In genomic region chr9:37761728-37762127, GRCm38 (mm10) we compare ENCODE assay signal across 24 mouse cellular contexts. TPM values are rescaled to one million over a fixed set of nuclear protein-coding genes. Genes with fewer than 3 reads are reported as not detected.
"Had no signal": no experiment of that assay in that cellular context is flagged by ENCODE, and none has a peak within 500 bp of the region (broad histone marks: within the 10 kb centered on the region; RNA-seq: fewer than 3 reads in every experiment).

No protein-coding gene starts in this region.

- H3K27ac ChIP-seq: kidney, postnatal 0 days; layer of hippocampus, adult 2 months; limb, embryonic 15.5 days; liver, embryonic 14.5 days; macrophage; midbrain, embryonic 12.5 days had no signal

- H3K27me3 ChIP-seq: limb, embryonic 15.5 days; midbrain, embryonic 12.5 days had no signal

- H3K4me2 ChIP-seq: limb, embryonic 15.5 days; liver, embryonic 11.5 days; lung, embryonic 14.5 days; midbrain, embryonic 12.5 days had no signal

- H3K36me3 ChIP-seq: limb, embryonic 15.5 days; midbrain, embryonic 12.5 days had no signal

- DNase-seq: kidney, postnatal 25 days; layer of hippocampus, adult 9-11 months; liver, postnatal 0 days; lung, embryonic 14.5 days; right cerebral cortex, postnatal 14 days; right cerebral cortex, postnatal 4 days; thymus, postnatal 25 days had no signal

- ATAC-seq: liver, postnatal 0 days; lung, postnatal 0 days; midbrain, embryonic 16.5 days had no signal

- H3K4me3 ChIP-seq: layer of hippocampus, adult 2 months; limb, embryonic 15.5 days; midbrain, embryonic 12.5 days had no signal

- H3K4me1 ChIP-seq: limb, embryonic 15.5 days; midbrain, embryonic 12.5 days had no signal

- H3K9me3 ChIP-seq: limb, embryonic 15.5 days; midbrain, embryonic 12.5 days had no signal

- H3K9ac ChIP-seq: limb, embryonic 15.5 days; liver, embryonic 14.5 days; liver, postnatal 0 days; lung, embryonic 14.5 days; midbrain, embryonic 12.5 days had no signal

RNA-seq across cellular contexts. Expression of gene Olfr875, which starts 9.9 kb away (rescaled TPM):
- polyA plus RNA-seq: kidney, embryonic 14.5 days; large intestine, adult 2 months; limb, embryonic 11.5 days; limb, embryonic 15.5 days; liver, embryonic 11.5 days; liver, embryonic 14.5 days; liver, postnatal 0 days; lung, embryonic 14.5 days; lung, postnatal 0 days; macrophage; midbrain, embryonic 12.5 days; midbrain, embryonic 16.5 days; neural tube, embryonic 11.5 days; neural tube, embryonic 14.5 days; stomach, embryonic 14.5 days; thymus, postnatal 0 days; urinary bladder, adult 2 months had no signal

RNA-seq across cellular contexts. Expression of gene Olfr874, which starts 16.8 kb away (rescaled TPM):
- polyA plus RNA-seq: kidney, embryonic 14.5 days; kidney, postnatal 0 days; large intestine, adult 2 months; limb, embryonic 11.5 days; limb, embryonic 15.5 days; liver, embryonic 11.5 days; liver, embryonic 14.5 days; liver, postnatal 0 days; lung, embryonic 14.5 days; lung, postnatal 0 days; macrophage; midbrain, embryonic 12.5 days; midbrain, embryonic 16.5 days; neural tube, embryonic 11.5 days; neural tube, embryonic 14.5 days; stomach, embryonic 14.5 days; thymus, postnatal 0 days; urinary bladder, adult 2 months had no signal

RNA-seq across cellular contexts. Expression of gene Olfr876, which starts 41.1 kb away (rescaled TPM):
- polyA plus RNA-seq: kidney, embryonic 14.5 days; kidney, postnatal 0 days; large intestine, adult 2 months; limb, embryonic 11.5 days; limb, embryonic 15.5 days; liver, embryonic 11.5 days; liver, embryonic 14.5 days; liver, postnatal 0 days; lung, embryonic 14.5 days; lung, postnatal 0 days; macrophage; midbrain, embryonic 12.5 days; midbrain, embryonic 16.5 days; neural tube, embryonic 11.5 days; neural tube, embryonic 14.5 days; stomach, embryonic 14.5 days; thymus, postnatal 0 days; urinary bladder, adult 2 months had no signal

RNA-seq across cellular contexts. Expression of gene Olfr160, which starts 45.7 kb away (rescaled TPM):
- polyA plus RNA-seq: kidney, embryonic 14.5 days; kidney, postnatal 0 days; large intestine, adult 2 months; limb, embryonic 11.5 days; limb, embryonic 15.5 days; liver, embryonic 11.5 days; liver, embryonic 14.5 days; liver, postnatal 0 days; lung, embryonic 14.5 days; lung, postnatal 0 days; macrophage; midbrain, embryonic 12.5 days; midbrain, embryonic 16.5 days; neural tube, embryonic 11.5 days; neural tube, embryonic 14.5 days; stomach, embryonic 14.5 days; thymus, postnatal 0 days; urinary bladder, adult 2 months had no signal
